Mouse (Mus musculus) lung, postnatal 0 days (tissue): ENCODE results near the gene Capn5. TPM values are rescaled to one million over a fixed set of nuclear protein-coding genes. Genes with fewer than 3 reads are reported as not detected.

Source experiments
- ATAC-seq: fragments of 200-750 bp; cut with Nextera tagmentation; 2 replicates; pipeline ENCODE4 v1.8.0; 2017; ENCODE audit warnings: moderate library complexity
- DNase-seq: peaks from one replicate; pipeline ENCODE4 v3.0.0-alpha.2; 2016; ENCODE audit warnings: low spot score
- H3K27ac ChIP-seq: fragments of 300-500 bp; sonication (generic); 2 replicates; pipeline ENCODE4 v1.5.1; 2014; ENCODE audit warnings: antibody characterized with exemption, mild to moderate bottlenecking, low read length, mixed read lengths
- H3K27me3 ChIP-seq: fragments of 300-500 bp; sonication (generic); replicated peaks from 2 replicates; pipeline ENCODE4 v1.6.1; 2014; ENCODE audit warnings: low read length, mixed read lengths; ENCODE audit not compliant: insufficient read depth
- H3K36me3 ChIP-seq: fragments of 300-500 bp; sonication (generic); 2 replicates; pipeline ENCODE4 v1.6.1; 2014; ENCODE audit warnings: low read length, mixed read lengths; ENCODE audit not compliant: insufficient read depth
- H3K4me1 ChIP-seq: fragments of 300-500 bp; sonication (generic); 2 replicates; pipeline ENCODE4 v1.6.1; 2014; ENCODE audit warnings: antibody characterized with exemption, low read depth, low read length, mixed read lengths; ENCODE audit not compliant: insufficient read depth
- H3K4me2 ChIP-seq: fragments of 300-500 bp; sonication (generic); replicated peaks from 2 replicates; pipeline ENCODE4 v1.6.1; 2014; ENCODE audit warnings: low read depth, mild to moderate bottlenecking, low read length, moderate library complexity, mixed read lengths
- H3K4me3 ChIP-seq: fragments of 300-500 bp; sonication (generic); 2 replicates; pipeline ENCODE4 v1.5.1; 2014; ENCODE audit warnings: low read depth, low read length
- H3K9ac ChIP-seq: fragments of 300-500 bp; sonication (generic); replicated peaks from 2 replicates; pipeline ENCODE4 v1.6.1; 2014; ENCODE audit warnings: low read depth, mild to moderate bottlenecking
- H3K9me3 ChIP-seq: fragments of 300-500 bp; sonication (generic); 2 replicates; pipeline ENCODE4 v1.6.1; 2016; ENCODE audit warnings: low read length, mixed read lengths
- CTCF ChIP-seq: IDR thresholded peaks from 2 replicates; pipeline ENCODE4 v1.5.1; 2016; ENCODE audit warnings: antibody characterized with exemption, mild to moderate bottlenecking
- EP300 ChIP-seq: IDR thresholded peaks from 2 replicates; pipeline ENCODE4 v1.6.1; 2016; ENCODE audit warnings: antibody characterized with exemption, mild to moderate bottlenecking, control low read depth
- WGBS: fragments of 180-500 bp; shearing (Covaris S2); extraction: QIAGEN DNeasy Blood & Tissue Kit; methylation state at CpG from one replicate; pipeline ENCODE4 v1.1.7; 2014; 5-methylcytosine and 5-hydroxymethylcytosine counted together
- polyA plus RNA-seq: library from polyadenylated mRNA; unstranded; fragments of >200 nt; fragmentation: Nextera tagmentation; extraction: Ambion mirVana; gene quantifications from 2 replicates; pipeline ENCODE4 v1.2.1, GENCODE M21; 2015

The Capn5 gene
- polyA plus RNA-seq, 1 experiment from 2014 or later, result 5.2 TPM

DNA sequence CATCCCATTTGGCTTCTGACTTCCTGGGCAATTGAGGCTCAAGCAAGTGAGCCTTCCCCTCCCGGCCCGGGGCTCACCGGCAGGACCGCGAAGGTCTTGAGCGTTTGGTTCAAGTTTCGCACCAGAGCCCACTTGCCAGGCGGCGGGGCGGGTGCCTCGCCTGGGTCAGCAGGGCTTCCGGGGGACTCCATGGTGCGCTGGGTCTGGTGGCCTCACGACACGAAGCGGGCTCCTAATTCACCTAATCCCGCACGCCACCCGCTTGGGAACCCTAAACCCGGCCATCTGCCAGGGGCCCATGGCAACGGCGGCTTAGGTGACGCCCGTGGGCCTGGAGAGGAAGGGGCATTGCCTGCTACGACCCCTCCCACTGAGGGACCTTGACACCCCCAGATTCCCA lies 66.8 kb downstream of the Capn5 start:
- TF ChIP-seq EP300 (no peak), CTCF (no peak)
- no peak for DNase-seq
- no peak for ATAC-seq
- H3K4me1 ChIP-seq, result no peaks in the 10 kb centered on the region
- H3K9ac ChIP-seq, result 0 out of 2 replicates have a peak overlapping the region, but pooled peaks have one; percentile 26
- peaks cover 6% of the 10 kb centered on the region; the same call in 1 of the 2 replicates for H3K27me3 ChIP-seq
- H3K4me2 ChIP-seq, result peak overlapping the region; percentile 33
- H3K4me3 ChIP-seq, result 0 out of 2 replicates have a peak overlapping the region, but pooled peaks have one; percentile 2
- no peak overlapping the region for H3K27ac ChIP-seq
- no peaks in the 10 kb centered on the region for H3K36me3 ChIP-seq
- no peaks in the 10 kb centered on the region for H3K9me3 ChIP-seq
- 9% methylated on average over 25 of the region's 25 CpGs for WGBS

DNA sequence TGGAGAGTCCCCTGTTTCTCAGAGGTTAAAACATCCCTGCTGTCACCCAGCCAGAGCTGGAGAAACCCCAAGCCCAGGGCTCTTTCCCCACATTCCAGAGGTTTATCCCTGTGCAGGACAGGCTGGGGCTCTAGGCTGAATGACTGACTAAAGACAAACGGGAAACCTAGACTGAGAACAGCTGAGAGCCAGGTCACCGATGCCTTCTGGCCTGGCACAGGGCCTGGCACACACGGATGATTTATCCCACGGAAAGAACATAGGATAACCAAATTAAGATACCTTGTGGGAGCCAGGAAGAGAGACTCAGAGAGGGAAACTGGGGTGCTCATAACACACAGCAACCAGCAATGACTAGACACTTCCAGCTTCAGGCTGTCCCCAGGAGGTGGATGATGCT lies 68.3 kb downstream of the Capn5 start:
- Histone ChIP-seq H3K36me3 (no peaks in the 10 kb centered on the region), H3K4me1 (no peaks in the 10 kb centered on the region), H3K9me3 (no peaks in the 10 kb centered on the region), H3K9ac (no peak overlapping the region), H3K27me3 (peaks cover 6% of the 10 kb centered on the region; the same call in 1 of the 2 replicates), H3K4me3 (no peak overlapping the region), H3K4me2 (no peak overlapping the region), H3K27ac (no peak overlapping the region)
- ATAC-seq, result no peak
- TF ChIP-seq CTCF (no peak), EP300 (no peak)
- DNase-seq, result no peak
- WGBS, result 80% methylated on average over 4 of the region's 4 CpGs

DNA sequence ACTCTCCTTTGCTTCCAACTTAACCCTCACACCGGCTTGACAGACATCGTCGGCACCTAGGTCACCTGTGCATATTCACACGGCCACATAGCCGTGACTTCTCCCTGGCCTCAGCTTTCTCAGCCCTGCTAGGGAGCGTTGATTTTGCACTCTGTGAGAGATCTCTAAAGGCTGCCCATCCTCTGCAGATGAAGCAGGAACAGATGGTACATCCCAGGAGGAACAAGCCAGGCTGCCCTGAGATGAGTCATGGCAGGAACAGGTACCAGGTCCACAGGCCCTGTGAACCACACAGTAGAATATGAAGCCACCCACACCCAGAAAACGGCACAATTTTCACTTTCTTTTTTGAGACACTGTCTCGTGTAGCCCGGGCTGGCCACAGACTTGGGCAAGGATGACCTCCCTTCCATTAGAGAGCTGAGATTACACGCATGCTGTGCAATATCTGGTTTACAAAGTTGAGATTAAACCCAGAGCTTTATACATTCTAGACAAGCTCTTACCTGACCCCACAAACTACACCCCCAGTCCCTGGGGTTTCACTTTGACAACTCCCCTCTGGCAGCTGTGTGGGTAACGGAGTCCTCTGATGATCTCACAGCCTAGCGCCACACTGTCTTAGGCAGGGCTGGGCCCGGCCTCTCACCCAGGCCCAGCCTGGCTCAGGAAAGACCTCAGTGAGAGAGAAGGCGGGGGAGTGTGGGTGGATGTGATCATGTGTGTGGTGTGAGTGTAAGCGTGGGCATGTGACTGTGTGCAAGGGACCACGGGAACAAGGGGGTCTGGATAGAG lies 69.2 kb downstream of the Capn5 start:
- Histone ChIP-seq H3K36me3 (no peaks in the 10 kb centered on the region), H3K4me1 (no peaks in the 10 kb centered on the region), H3K4me3 (no peak overlapping the region), H3K27me3 (peaks cover 6% of the 10 kb centered on the region; the same call in 1 of the 2 replicates), H3K9ac (no peak overlapping the region), H3K4me2 (no peak overlapping the region), H3K9me3 (no peaks in the 10 kb centered on the region), H3K27ac (no peak overlapping the region)
- TF ChIP-seq EP300 (no peak), CTCF (no peak)
- ATAC-seq, result no peak
- 78% methylated on average over 16 of the region's 16 CpGs for WGBS
- DNase-seq, result no peak

DNA sequence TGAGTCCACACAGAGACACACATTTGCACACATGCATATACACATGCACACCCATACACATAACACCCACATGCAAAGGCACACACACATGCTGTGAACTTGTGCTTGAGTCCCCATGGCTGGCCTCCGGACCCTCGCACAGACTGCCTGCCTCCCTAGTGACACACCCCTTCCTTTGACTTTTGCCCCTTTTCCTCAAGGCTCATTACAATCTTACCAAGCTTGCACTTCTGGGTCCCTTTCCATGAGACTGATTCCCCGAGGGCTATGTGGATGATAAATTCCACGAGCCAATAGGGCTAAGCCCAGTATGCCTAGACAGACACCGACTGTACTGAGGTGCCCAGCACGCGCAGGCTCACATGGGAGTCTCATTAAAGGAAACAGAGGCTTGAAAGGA lies 71.8 kb downstream of the Capn5 start:
- WGBS, result 80% methylated on average over 7 of the region's 7 CpGs
- Histone ChIP-seq H3K4me2 (no peak overlapping the region), H3K27me3 (peaks cover 1% of the 10 kb centered on the region; the same call in 1 of the 2 replicates), H3K4me3 (no peak overlapping the region), H3K9ac (no peak overlapping the region), H3K27ac (no peak overlapping the region), H3K9me3 (no peaks in the 10 kb centered on the region), H3K36me3 (no peaks in the 10 kb centered on the region), H3K4me1 (no peaks in the 10 kb centered on the region)
- ATAC-seq (no peak), DNase-seq (no peak)
- TF ChIP-seq EP300 (no peak), CTCF (no peak)

DNA sequence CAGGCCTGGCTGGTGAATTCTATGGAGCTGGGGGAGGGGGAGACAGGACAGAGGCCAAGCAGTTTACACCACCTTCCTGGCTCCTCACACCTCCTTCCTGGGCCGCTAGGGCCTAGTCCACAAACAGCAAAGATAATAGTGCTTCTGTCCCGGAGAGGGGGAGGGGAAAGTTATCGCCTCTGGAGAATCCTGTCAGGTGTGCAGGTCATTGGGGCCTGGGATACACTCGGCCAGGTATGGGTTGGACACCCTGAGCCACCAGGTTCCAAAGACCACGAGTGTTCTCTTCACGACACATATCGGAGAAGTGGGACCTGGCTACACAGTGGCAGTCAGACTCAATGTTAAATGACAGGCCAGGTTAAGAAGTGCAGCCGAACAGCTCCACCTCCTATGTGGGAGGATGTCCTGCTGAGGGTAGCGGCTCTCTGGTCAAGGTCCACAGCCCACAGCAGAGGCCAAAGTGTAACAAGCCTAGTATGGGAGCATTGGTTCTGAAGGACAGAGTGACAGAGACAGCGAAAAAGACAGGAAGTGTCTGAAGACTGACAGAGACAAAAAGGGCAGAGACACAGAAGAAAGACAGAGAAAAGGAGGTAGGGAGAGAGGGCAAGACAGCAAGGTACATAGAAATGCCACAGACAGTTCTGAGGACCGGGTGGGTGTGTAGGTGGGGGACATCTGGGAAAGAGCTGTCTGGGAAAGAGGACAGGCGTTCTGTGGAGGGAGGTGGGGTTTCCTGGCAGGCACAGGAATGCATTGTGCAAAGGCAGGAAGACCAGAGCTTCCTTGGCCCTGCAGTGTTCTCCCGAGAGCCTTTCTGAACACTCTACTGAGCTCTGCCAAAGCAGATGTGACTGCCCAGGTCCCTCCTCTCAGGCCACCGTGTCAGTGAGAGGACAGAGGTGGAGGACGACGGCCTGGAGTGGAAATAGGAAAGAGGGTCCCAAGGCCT lies 73.3 kb downstream of the Capn5 start:
- ATAC-seq, result peak; percentile 72
- TF ChIP-seq EP300 (0 out of 2 replicates have a peak, but pooled peaks have one; percentile 21), CTCF (no peak)
- Histone ChIP-seq H3K27me3 (no peaks in the 10 kb centered on the region), H3K4me2 (no peak overlapping the region), H3K9me3 (no peaks in the 10 kb centered on the region), H3K36me3 (no peaks in the 10 kb centered on the region), H3K4me3 (no peak overlapping the region), H3K4me1 (no peaks in the 10 kb centered on the region), H3K27ac (peak overlapping the region; percentile 54), H3K9ac (0 out of 2 replicates have a peak overlapping the region, but pooled peaks have one; percentile 19)
- DNase-seq, result peak; percentile 57
- 48% methylated on average over 16 of the region's 16 CpGs for WGBS

DNA sequence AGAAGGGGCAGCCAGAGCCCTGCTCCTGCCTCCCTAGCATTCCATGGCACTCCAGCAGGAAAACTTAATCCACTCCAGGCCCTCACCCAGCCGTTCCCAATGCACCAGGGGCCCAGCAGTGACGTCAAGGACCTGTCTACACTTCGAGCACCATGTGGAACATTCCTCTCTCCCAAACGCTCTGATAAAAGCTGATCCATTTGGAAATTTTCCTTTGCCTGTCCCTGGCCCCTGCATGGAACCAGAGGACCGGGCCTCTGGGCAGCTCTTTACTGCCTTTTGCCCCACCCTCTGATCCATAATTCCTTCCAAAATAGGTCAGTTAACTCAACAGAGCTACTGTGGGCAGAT lies 74.2 kb downstream of the Capn5 start:
- no peaks in the 10 kb centered on the region for H3K36me3 ChIP-seq
- H3K4me3 ChIP-seq, result no peak overlapping the region
- H3K4me1 ChIP-seq, result no peaks in the 10 kb centered on the region
- TF ChIP-seq CTCF, result no peak
- TF ChIP-seq EP300, result no peak
- no peak overlapping the region; the same call in 1 of the 2 replicates for H3K27ac ChIP-seq
- no peaks in the 10 kb centered on the region for H3K9me3 ChIP-seq
- H3K9ac ChIP-seq, result no peak overlapping the region
- no peak overlapping the region for H3K4me2 ChIP-seq
- ATAC-seq, result peak; percentile 39
- peak; percentile 31 for DNase-seq
- no peaks in the 10 kb centered on the region for H3K27me3 ChIP-seq
- 70% methylated on average over 5 of the region's 5 CpGs for WGBS
